Comparison of ENCODE assay signal across 10 mouse cellular contexts in the genomic region with DNA sequence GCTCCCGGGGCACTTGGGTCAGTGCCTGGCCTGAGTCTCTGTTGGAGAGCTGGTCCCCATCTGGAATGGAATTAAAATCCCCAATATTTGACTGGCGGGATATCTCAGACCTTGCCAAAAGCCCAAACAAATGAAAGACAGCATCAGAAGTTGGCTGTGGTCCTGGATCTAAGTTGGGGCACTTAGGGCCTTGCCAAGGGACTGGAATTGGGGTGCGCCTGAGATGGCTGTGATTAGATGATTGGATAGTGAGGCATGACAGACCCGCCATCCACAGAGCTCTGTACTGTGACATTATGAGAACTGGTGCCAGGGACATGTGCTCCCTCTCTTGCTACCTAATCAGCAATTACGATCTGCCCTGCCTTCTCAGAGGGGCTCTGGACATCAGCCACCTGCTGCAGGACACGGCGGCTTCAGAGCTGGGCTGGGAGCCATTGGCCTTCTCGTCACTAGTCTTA.
DNase-seq lines count a peak whose midpoint lies in the region; ATAC-seq lines count a peak whose summit lies in the region.
"Had no signal": no experiment of that assay in that cellular context is flagged by ENCODE, and none has a peak within 500 bp of the region (broad histone marks: within the 10 kb centered on the region; RNA-seq: fewer than 3 reads in every experiment).

No protein-coding gene starts in this region.

- H3K9ac ChIP-seq in kidney, embryonic 15.5 days: no peak overlapping the region
- no peak overlapping the region for H3K9ac ChIP-seq in lung, embryonic 16.5 days (ENCODE audit: low read length)

- ATAC-seq in kidney, embryonic 15.5 days (replicated peaks; ENCODE audit: low FRiP score): no peak
- ATAC-seq in lung, embryonic 16.5 days (ENCODE audit: low read depth): peak; percentile 86

- no peaks in the 10 kb centered on the region for H3K27me3 ChIP-seq in kidney, embryonic 15.5 days
- H3K27me3 ChIP-seq in lung, embryonic 16.5 days (ENCODE audit: control insufficient read depth, insufficient read depth, low read depth, low read length): no peaks in the 10 kb centered on the region

- no peaks in the 10 kb centered on the region for H3K4me1 ChIP-seq in kidney, embryonic 15.5 days
- no peaks in the 10 kb centered on the region; the same call in 1 of the 2 replicates for H3K4me1 ChIP-seq in lung, embryonic 16.5 days (replicated peaks; ENCODE audit: control insufficient read depth, insufficient read depth, low read length)

- no peaks in the 10 kb centered on the region for H3K9me3 ChIP-seq in kidney, embryonic 15.5 days (replicated peaks)
- no peaks in the 10 kb centered on the region for H3K9me3 ChIP-seq in lung, embryonic 16.5 days (ENCODE audit: control insufficient read depth, low read length)

- H3K27ac ChIP-seq in kidney, embryonic 15.5 days: no peak overlapping the region
- H3K27ac ChIP-seq in lung, embryonic 16.5 days (ENCODE audit: low read length): no peak overlapping the region

- H3K4me2 ChIP-seq in kidney, embryonic 15.5 days: no peak overlapping the region
- no peak overlapping the region for H3K4me2 ChIP-seq in lung, embryonic 16.5 days (ENCODE audit: low read depth, low read length)

- H3K36me3 ChIP-seq in kidney, embryonic 15.5 days: no peaks in the 10 kb centered on the region
- no peaks in the 10 kb centered on the region for H3K36me3 ChIP-seq in lung, embryonic 16.5 days (ENCODE audit: control insufficient read depth, insufficient read depth, low read length)

- H3K4me3 ChIP-seq in kidney, embryonic 15.5 days (replicated peaks): no peak overlapping the region
- H3K4me3 ChIP-seq in lung, embryonic 16.5 days (ENCODE audit: low read length): no peak overlapping the region

- WGBS in kidney, embryonic 15.5 days: 77% methylated on average over 8 of the region's 8 CpGs
- WGBS in lung, embryonic 16.5 days: 54% methylated on average over 8 of the region's 8 CpGs

- peak; percentile 7 for DNase-seq in kidney, postnatal 10 days
- DNase-seq in brain, embryonic 18.5 days (ENCODE audit: low read depth, low spot score): peak; percentile 8
- DNase-seq in cerebellum, adult 8-10 months: peak; percentile 59
- no peak for DNase-seq in spleen, postnatal 10 days (ENCODE audit: low spot score in 2 of 2)
- DNase-seq in urinary bladder, adult 18-20 months (ENCODE audit: low spot score in 2 of 2): no peak
- DNase-seq: heart, postnatal 36 days; kidney, postnatal 25 days; retina, postnatal 1 day had no signal

Comparison
In these comparisons a context has a peak if more than half of its experiments do, and no peak if none do; other contexts are left out.
1. DNase-seq: peak in kidney, postnatal 10 days (single experiment), brain, embryonic 18.5 days (single experiment) and cerebellum, adult 8-10 months (single experiment); none in spleen, postnatal 10 days (0 of 2) and urinary bladder, adult 18-20 months (0 of 2).